Mouse (Mus musculus): ENCODE measurements around the gene Trabd2b.

Gene Trabd2b

DNA sequence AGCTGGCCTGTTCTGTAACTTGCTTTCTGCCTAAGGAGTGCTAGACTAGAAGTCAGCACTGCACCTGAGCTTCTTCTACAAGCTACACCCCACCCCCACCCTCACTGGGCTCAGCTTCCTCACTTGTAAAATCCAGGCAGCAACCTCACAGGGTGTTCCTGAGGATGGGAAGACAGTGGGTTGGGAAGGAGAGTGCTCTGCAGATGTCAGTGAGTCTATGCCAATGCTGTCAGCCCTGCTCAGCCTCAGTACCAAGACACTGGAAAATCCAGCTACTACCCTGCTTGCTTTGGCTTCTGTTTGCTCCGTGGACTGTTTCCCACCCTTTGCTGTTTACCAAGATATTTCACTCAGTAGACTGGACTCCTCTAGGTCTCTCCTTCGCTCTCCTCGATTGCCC is 36.1 kb downstream of the Trabd2b start:
- in situ Hi-C loops (cut with MboI, MseI), result no loop called here

GRCm38 (mm10) chr4:114448393-114449052 is 42.0 kb downstream of the Trabd2b start:
- in situ Hi-C loops (cut with MboI, MseI), result no loop called here

DNA sequence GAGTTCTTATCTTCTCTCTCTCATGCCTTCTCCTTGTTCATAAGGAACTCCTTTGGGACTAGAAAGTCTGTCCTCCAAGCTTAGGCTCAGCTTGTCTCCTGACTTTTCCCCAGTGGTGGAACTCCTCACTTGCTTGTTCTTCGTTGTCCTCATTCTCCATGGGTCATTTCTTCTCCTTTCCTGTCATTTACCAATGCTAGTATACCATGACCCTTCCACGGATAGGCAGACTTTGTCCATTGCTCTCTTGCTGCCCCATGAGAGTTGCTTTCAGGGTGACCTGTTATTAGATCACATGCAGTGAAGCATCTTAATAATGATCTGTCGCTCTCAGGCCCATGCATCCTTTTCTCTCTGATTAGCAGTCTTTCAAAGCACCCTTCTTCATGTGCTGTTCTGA is 46.6 kb downstream of the Trabd2b start:
- in situ Hi-C loops (cut with MboI, MseI), result no loop called here

DNA sequence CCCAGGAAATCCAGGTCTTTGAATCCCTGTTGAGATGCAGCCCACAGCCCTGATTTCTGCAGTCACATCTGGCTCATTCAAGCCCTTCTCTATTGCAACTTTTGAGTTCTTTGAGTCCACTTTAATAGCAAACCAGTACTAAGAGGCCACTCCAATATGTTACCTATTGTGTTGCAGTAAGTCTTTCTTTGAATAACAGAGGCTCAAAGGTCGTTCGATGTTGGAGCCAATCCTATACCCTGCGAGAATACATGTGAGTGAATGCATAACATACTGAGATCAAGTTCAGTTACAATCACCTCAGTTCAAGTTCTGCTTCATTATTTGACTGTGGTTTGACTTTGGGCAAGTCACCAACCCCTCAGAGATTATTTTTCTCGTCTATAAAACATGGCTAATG is 47.5 kb downstream of the Trabd2b start:
- in situ Hi-C loops (cut with MboI, MseI), result no loop called here

DNA sequence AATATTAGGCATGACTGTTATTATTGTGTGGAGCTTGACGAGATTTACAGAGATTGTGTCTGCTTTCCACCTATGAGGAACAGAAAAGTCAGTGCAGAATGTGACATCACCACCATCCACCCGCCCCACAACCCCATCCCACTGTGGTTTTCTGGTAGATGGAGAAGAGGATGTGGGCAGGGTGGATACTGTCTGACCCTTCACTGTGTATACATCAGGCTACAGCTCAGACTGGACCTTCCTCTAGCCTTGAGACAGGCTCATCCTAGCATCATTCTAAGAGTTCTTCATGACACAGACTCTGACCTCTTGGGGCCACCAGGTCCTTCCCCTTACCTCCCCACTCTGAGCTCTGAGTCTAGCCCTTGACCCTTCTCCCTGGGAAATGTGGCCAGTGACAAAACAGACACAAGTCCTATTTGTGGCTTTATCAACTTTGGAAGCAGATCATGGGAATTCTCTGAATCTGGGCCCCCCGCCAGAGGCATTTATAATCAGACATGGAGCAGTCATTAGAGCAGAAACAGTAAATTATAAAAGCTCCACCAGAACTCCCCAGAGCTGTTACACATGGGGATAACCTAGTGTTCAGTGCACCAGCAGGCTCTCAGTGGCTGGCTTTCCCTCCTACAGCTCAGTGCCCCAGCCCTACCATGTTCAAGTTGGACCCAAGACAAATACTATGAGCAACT is 48.1 kb downstream of the Trabd2b start:
- in situ Hi-C loops (cut with MboI, MseI), result no loop called here

DNA sequence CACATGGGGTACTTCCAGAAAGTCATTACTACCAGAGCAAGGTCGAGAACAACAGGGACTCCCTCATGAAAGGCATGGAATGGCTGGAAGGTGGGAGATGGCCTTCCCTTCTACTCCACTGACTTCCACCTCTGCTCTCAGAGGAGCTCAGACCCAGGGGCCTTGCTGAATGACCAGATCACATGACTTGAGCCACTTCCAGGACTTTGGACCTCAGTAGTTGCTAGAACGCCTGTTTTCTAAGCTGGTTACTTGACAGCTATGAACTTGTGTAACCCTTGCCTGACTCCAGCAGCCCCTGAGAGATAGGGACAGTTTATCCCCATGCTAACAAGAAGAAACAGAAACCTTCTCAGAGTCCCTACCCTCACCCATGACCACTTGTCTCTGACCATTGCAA is 50.6 kb downstream of the Trabd2b start:
- in situ Hi-C loops (cut with MboI, MseI), result no loop called here

DNA sequence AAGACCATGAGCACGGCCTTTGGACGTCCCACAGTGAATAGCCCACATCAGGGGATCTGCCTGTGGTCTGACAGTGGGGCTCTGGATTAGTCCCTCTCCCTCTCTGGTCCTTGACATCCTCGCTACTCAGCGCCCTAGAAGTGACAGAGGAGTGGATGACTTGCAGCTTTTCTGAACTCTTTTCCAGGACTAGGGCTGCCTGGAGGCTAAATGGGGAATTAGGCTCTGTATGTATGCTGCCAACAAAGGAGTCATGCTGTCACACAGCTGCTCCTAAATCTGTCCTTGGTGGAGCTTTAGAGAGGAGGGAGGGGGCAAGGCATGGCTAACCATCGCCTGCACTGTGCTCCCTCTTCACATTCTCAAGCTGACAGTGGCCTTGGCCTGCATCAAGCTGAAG is 53.1 kb downstream of the Trabd2b start:
- in situ Hi-C loops (cut with MboI, MseI), result no loop called here

DNA sequence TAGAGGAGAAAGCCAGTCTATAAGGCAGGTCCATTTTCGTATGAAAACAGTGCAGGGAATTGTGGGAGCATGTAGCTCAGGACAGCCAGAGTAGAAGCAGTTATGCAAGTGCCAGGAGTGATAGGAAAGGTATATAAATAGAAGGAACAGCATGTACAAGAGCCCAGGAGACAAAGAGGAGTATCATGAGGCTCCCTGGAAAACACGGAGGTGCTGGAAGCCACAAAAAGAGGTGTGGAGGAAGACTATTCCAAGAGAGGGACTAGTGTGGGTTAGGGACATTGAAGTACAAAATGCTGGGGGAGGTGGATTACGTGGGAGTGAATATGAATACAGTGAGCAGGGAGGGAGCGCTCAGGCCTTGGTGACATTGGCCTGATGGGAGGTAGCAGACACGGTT is 53.9 kb downstream of the Trabd2b start:
- in situ Hi-C loops (cut with MboI, MseI), result no loop called here

GRCm38 (mm10) chr4:114461093-114461492 is 54.6 kb downstream of the Trabd2b start:
- in situ Hi-C loops (cut with MboI, MseI), result no loop called here

DNA sequence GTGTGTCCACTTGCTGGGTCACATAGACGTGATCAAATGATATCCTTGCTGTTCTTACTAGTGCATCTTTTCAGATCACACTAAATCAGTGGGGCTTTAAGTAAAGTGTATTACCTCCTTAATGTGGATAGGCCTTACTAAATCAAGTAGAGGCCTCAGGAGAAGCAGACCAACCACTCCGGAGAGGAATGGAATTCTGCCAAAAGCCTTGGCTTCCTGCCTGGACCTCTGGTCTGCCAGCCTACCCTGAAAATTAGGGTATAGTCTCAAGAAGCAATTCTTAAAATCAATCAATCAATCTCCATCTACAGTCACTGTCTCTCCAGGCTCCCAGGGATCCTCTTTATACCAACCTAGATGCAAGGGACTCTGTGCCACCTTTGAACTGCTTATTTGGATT is 59.1 kb downstream of the Trabd2b start:
- in situ Hi-C loops (cut with MboI, MseI), result no loop called here

- in situ Hi-C loops (cut with MboI, MseI), result no loop called here
Measured at GRCm38 (mm10) chr4:114467371-114468094, 61.0 kb downstream of the Trabd2b start.

- in situ Hi-C loops (cut with MboI, MseI), result no loop called here
Measured at GRCm38 (mm10) chr4:114468095-114468429, 61.5 kb downstream of the Trabd2b start.

- in situ Hi-C loops (cut with MboI, MseI), result no loop called here
Measured at GRCm38 (mm10) chr4:114469881-114470280, 63.4 kb downstream of the Trabd2b start.

DNA sequence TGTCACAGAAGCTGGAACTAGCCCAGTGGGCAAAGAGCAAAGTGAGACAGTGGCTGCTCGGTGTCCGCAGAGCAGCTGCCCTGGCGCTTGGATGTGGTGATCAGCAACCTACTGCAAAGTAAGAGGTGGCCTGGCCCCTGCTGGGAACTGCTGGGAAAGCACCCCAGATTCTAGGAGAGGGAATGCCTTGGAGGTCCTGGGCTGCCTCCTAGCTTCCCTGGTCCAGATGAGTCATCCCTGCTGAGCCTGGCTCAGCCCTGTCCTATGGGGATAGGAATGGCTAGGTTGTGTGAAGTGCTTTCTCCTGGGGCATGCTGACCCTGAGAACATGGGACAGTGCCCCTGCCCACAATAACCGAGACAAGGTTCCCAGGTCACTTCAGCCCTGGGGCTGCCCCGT is 65.6 kb downstream of the Trabd2b start:
- in situ Hi-C loops (cut with MboI, MseI), result no loop called here

GRCm38 (mm10) chr4:114476316-114476715 is 69.8 kb downstream of the Trabd2b start:
- in situ Hi-C loops (cut with MboI, MseI), result no loop called here

DNA sequence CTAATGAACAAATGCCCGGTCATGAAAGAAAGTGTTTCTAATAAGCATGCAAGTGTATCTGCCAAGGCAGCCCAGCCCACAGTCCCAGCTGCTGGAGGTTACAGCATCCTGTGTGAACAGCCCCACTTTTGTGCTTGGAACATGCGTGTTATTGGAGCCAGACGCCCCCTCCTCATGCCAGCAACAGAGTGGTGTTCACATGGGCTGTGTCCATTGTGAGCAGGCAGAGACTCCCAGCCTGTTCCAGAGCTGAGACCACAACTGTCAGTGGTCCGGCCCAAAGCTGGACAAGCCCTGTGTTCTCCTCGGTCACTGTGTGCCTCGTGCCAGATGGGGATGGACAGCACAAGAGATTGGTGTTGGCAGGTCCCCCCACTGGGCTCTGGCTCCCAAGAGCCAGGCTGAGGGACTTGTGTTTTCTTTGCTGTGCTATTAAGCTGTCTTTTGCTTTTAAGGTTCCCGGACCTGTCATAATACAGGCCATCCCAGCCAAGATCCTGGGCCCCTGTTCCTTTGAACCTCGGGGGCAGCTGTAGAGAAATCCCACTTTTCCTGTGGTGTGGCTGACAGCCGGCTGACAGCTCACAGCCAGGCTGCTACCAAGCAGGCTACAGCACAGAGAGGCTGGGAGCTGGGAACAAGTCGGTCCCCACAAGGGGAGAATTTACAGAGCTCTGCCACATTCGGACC is 70.7 kb downstream of the Trabd2b start:
- in situ Hi-C loops (cut with MboI, MseI), result no loop called here

DNA sequence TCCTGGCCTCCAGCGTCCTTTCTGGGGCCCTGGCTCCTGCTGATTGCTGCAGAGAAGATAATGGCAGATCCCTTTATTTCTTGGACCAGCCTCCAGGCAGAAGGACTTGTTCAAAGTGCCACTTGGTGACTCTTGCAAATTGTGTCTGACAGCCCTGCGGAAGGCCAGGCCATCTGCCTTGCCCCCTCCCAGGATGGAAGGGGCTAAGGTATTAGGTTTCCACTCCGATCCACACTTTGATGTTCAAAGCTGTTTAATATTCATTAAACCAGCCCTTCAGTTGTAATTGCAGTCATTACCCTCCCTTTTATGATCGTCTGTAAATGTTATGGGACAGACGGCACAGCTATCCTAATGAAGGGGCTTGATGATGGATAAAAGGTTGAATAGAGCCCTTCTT is 75.0 kb downstream of the Trabd2b start:
- in situ Hi-C loops (cut with MboI, MseI), result no loop called here

DNA sequence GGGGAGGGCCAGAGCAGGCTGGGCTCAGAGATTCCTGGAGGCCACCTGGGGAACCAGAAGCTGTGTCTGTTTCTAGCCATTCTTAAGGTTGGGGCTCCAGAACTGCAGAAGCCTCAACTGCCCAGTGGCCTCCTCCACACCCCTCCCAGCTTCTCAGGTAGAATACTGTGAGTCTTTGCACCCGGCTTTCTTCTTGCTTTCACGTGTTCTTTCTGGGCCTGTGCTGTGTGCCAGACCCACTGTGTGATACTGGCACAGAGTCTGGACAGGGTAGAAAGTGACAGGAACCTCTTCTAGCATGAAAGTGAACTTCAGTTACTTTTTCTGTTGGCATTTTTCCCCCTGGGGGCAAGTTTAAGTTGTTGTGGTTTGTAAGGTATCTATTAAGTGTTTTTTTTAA is 77.6 kb downstream of the Trabd2b start:
- in situ Hi-C loops (cut with MboI, MseI), result no loop called here

- in situ Hi-C loops (cut with MboI, MseI), result no loop called here
Measured at GRCm38 (mm10) chr4:114485996-114486395, 79.5 kb downstream of the Trabd2b start.

GRCm38 (mm10) chr4:114486885-114487531 is 80.5 kb downstream of the Trabd2b start:
- in situ Hi-C loops (cut with MboI, MseI), result no loop called here

- in situ Hi-C loops (cut with MboI, MseI), result no loop called here
Measured at GRCm38 (mm10) chr4:114487701-114488100, 81.2 kb downstream of the Trabd2b start.

- in situ Hi-C loops (cut with MboI, MseI), result no loop called here
Measured at GRCm38 (mm10) chr4:114492157-114492556, 85.6 kb downstream of the Trabd2b start.

Measured in T-helper 2 cell (primary cell).